Mouse (Mus musculus) MEL (cell line): ENCODE data around the gene Slc17a7. TPM values are rescaled to one million over a fixed set of nuclear protein-coding genes. Genes with fewer than 3 reads are reported as not detected.

ENCODE experiments used
- DNase-seq: peaks from one replicate; pipeline ENCODE4 v3.0.0; 2011; ENCODE audit warnings: low read depth, low spot score
- H3K27ac ChIP-seq: 2 replicates; pipeline ENCODE4 v1.5.1; 2012; ENCODE audit warnings: low read depth, mild to moderate bottlenecking, control low read depth, low read length, moderate library complexity; ENCODE audit not compliant: control insufficient read depth
- H3K27me3 ChIP-seq, 2 experiments: fragments of 150-350 bp in 1 of 2; sonication (generic) in 1 of 2; 2 replicates each; pipeline ENCODE4 v1.6.1; 2012; ENCODE audit warnings: low read length in 2 of 2, mild to moderate bottlenecking in 2 of 2, improper control_type of control experiment in 1 of 2, moderate library complexity in 1 of 2; ENCODE audit not compliant: insufficient read depth in 2 of 2, control insufficient read depth in 1 of 2
- H3K36me3 ChIP-seq, 2 experiments: 2 replicates each; pipeline ENCODE4 v1.6.1; 2012 to 2014; ENCODE audit warnings: low read length in 2 of 2, improper control_type of control experiment in 1 of 2, inconsistent platforms in 1 of 2, mild to moderate bottlenecking in 1 of 2; ENCODE audit not compliant: insufficient read depth in 2 of 2, control insufficient read depth in 1 of 2
- H3K4me1 ChIP-seq, 2 experiments: fragments of 150-350 bp in 1 of 2; sonication (generic) in 1 of 2; 2 replicates each; pipeline ENCODE4 v1.6.1; 2012; ENCODE audit warnings: low read length in 2 of 2, improper control_type of control experiment in 1 of 2, mild to moderate bottlenecking in 1 of 2; ENCODE audit not compliant: insufficient read depth in 2 of 2, control insufficient read depth in 1 of 2
- H3K4me3 ChIP-seq, 2 experiments: fragments of 150-350 bp in 1 of 2; sonication (generic) in 1 of 2; 2 replicates each; pipeline ENCODE4 v1.5.1; 2012; ENCODE audit warnings: low read depth in 2 of 2, low read length in 2 of 2, mild to moderate bottlenecking in 2 of 2, moderate library complexity in 2 of 2, control low read depth in 1 of 2, improper control_type of control experiment in 1 of 2; ENCODE audit not compliant: control insufficient read depth in 1 of 2, insufficient read depth in 1 of 2
- H3K79me2 ChIP-seq: 2 replicates; pipeline ENCODE4 v1.6.1; 2012; ENCODE audit warnings: mild to moderate bottlenecking, low read length, moderate library complexity; ENCODE audit not compliant: control insufficient read depth, poor library complexity, insufficient read depth
- H3K9ac ChIP-seq: 2 replicates; pipeline ENCODE4 v1.6.1; 2012; ENCODE audit warnings: low read depth, mild to moderate bottlenecking, control low read depth, low read length, moderate library complexity; ENCODE audit not compliant: control insufficient read depth, poor library complexity, severe bottlenecking
- H3K9me3 ChIP-seq: fragments of 150-350 bp; sonication (generic); replicated peaks from 2 replicates; pipeline ENCODE4 v1.6.1; 2012; ENCODE audit warnings: mild to moderate bottlenecking, low read length, improper control_type of control experiment, moderate library complexity; ENCODE audit not compliant: insufficient read depth
- CHD1 ChIP-seq: IDR thresholded peaks from 2 replicates; pipeline ENCODE4 v1.6.1; 2012; ENCODE audit warnings: low read depth, mild to moderate bottlenecking, inconsistent platforms, low read length, improper control_type of control experiment
- CHD2 ChIP-seq: IDR thresholded peaks from 2 replicates; pipeline ENCODE4 v1.6.1; 2011; ENCODE audit warnings: low read length, improper control_type of control experiment
- CTCF ChIP-seq, 3 experiments: IDR thresholded peaks in 2 of 3; conservative IDR thresholded peaks in 1 of 3; 2 replicates each; pipeline ENCODE4 v1.5.1; 2011 to 2012; ENCODE audit warnings: low read length in 3 of 3, low read depth in 2 of 3, mild to moderate bottlenecking in 2 of 3, improper control_type of control experiment in 1 of 3, inconsistent platforms in 1 of 3, mixed read lengths in 1 of 3, moderate library complexity in 1 of 3; ENCODE audit not compliant: control insufficient read depth in 1 of 3, insufficient read depth in 1 of 3, poor library complexity in 1 of 3, severe bottlenecking in 1 of 3
- E2F4 ChIP-seq: IDR thresholded peaks from 2 replicates; pipeline ENCODE4 v1.6.1; 2011; ENCODE audit warnings: low read depth, low read length, improper control_type of control experiment, borderline replicate concordance
- ELF1 ChIP-seq: IDR thresholded peaks from 2 replicates; pipeline ENCODE4 v1.6.1; 2014; ENCODE audit warnings: low read depth, mild to moderate bottlenecking, inconsistent platforms, low read length, improper control_type of control experiment, moderate library complexity
- ETS1 ChIP-seq: IDR thresholded peaks from 2 replicates; pipeline ENCODE4 v1.6.1; 2012; ENCODE audit warnings: low read depth, mild to moderate bottlenecking, inconsistent platforms, low read length, improper control_type of control experiment, moderate library complexity
- HCFC1 ChIP-seq: IDR thresholded peaks from 2 replicates; pipeline ENCODE4 v1.6.1; 2012; ENCODE audit warnings: low read depth, mild to moderate bottlenecking, inconsistent platforms, low read length, improper control_type of control experiment, moderate library complexity
- KAT2A ChIP-seq: conservative IDR thresholded peaks from 2 replicates; pipeline ENCODE4 v1.6.1; 2012; ENCODE audit warnings: low read depth, low read length, improper control_type of control experiment, inconsistent platforms
- MAZ ChIP-seq: IDR thresholded peaks from 2 replicates; pipeline ENCODE4 v1.6.1; 2012; ENCODE audit warnings: low read depth, mild to moderate bottlenecking, inconsistent platforms, low read length, improper control_type of control experiment
- MYB ChIP-seq: IDR thresholded peaks from 2 replicates; pipeline ENCODE4 v1.6.1; 2011; ENCODE audit warnings: mild to moderate bottlenecking, low read depth, low read length, improper control_type of control experiment
- NRF1 ChIP-seq: IDR thresholded peaks from 2 replicates; pipeline ENCODE4 v1.6.1; 2014; ENCODE audit warnings: low read depth, mild to moderate bottlenecking, inconsistent platforms, low read length, improper control_type of control experiment, moderate library complexity; ENCODE audit not compliant: poor library complexity, insufficient read depth, severe bottlenecking
- POLR2A ChIP-seq, 2 experiments: IDR thresholded peaks; 2 replicates each; pipeline ENCODE4 v1.6.1; 2011 to 2012; ENCODE audit warnings: low read length in 2 of 2, mild to moderate bottlenecking in 2 of 2, control low read depth in 1 of 2, improper control_type of control experiment in 1 of 2, low read depth in 1 of 2, moderate library complexity in 1 of 2; ENCODE audit not compliant: control insufficient read depth in 1 of 2, insufficient read depth in 1 of 2, poor library complexity in 1 of 2
- POLR2AphosphoS5 ChIP-seq: IDR thresholded peaks from 2 replicates; pipeline ENCODE4 v1.6.1; 2012; ENCODE audit warnings: low read depth, borderline replicate concordance, mild to moderate bottlenecking, inconsistent platforms, low read length, moderate library complexity, mixed read lengths
- RAD21 ChIP-seq: IDR thresholded peaks from 2 replicates; pipeline ENCODE4 v1.6.1; 2011; ENCODE audit warnings: mild to moderate bottlenecking, low read depth, low read length, improper control_type of control experiment
- RCOR1 ChIP-seq: IDR thresholded peaks from 2 replicates; pipeline ENCODE4 v1.6.1; 2012; ENCODE audit warnings: low read depth, mild to moderate bottlenecking, inconsistent platforms, low read length, improper control_type of control experiment
- SIN3A ChIP-seq: IDR thresholded peaks from 2 replicates; pipeline ENCODE4 v1.6.1; 2012; ENCODE audit warnings: low read length, improper control_type of control experiment, inconsistent platforms
- SMC3 ChIP-seq: IDR thresholded peaks from 2 replicates; pipeline ENCODE4 v1.6.1; 2011; ENCODE audit warnings: low read depth, low read length, improper control_type of control experiment
- TAL1 ChIP-seq: IDR thresholded peaks from 2 replicates; pipeline ENCODE4 v1.6.1; 2012; ENCODE audit warnings: mild to moderate bottlenecking, inconsistent platforms, low read length, moderate library complexity, mixed read lengths
- TBP ChIP-seq: IDR thresholded peaks from 2 replicates; pipeline ENCODE4 v1.8.0; 2011; ENCODE audit warnings: low read depth, low read length, improper control_type of control experiment
- UBTF ChIP-seq: IDR thresholded peaks from 2 replicates; pipeline ENCODE4 v1.6.1; 2012; ENCODE audit warnings: low read depth, mild to moderate bottlenecking, inconsistent platforms, low read length, improper control_type of control experiment, moderate library complexity, borderline replicate concordance; ENCODE audit not compliant: insufficient read depth
- USF2 ChIP-seq, 2 experiments: IDR thresholded peaks; 2 replicates each; pipeline ENCODE4 v1.6.1; 2011 to 2012; ENCODE audit warnings: improper control_type of control experiment in 2 of 2, low read length in 2 of 2, borderline replicate concordance in 1 of 2, inconsistent platforms in 1 of 2, low read depth in 1 of 2, mild to moderate bottlenecking in 1 of 2; ENCODE audit not compliant: insufficient read depth in 1 of 2
- ZC3H11A ChIP-seq: IDR thresholded peaks from 2 replicates; pipeline ENCODE4 v1.6.1; 2012; ENCODE audit warnings: low read depth, mild to moderate bottlenecking, inconsistent platforms, low read length, improper control_type of control experiment
- ZMIZ1 ChIP-seq: IDR thresholded peaks from 2 replicates; pipeline ENCODE4 v1.6.1; 2012; ENCODE audit warnings: low read depth, mild to moderate bottlenecking, inconsistent platforms, low read length, improper control_type of control experiment, moderate library complexity
- polyA plus RNA-seq, 2 experiments: library from polyadenylated mRNA; stranded (reverse) in 1 of 2; unstranded in 1 of 2; fragments of >175 nt in 1 of 2; fragments of >200 nt in 1 of 2; gene quantifications; 2 replicates each; pipeline versions ENCODE4 v1.2.1 to v1.2.4; 2012; ENCODE audit warnings: low replicate concordance in 2 of 2, low read depth in 1 of 2; ENCODE audit not compliant: insufficient read length in 2 of 2, insufficient read depth in 1 of 2, missing spikeins in 1 of 2
- total RNA-seq: library from RNA; depleted of rRNA; stranded (reverse); fragments of 300-350 nt; gene quantifications from 2 replicates; pipeline ENCODE4 v1.2.3, GENCODE M21; 2012

Slc17a7 gene
- total and polyA plus RNA-seq, 3 experiments = 0.23 to 1.0 TPM; not detected in 1

GRCm38 (mm10) chr7:45141319-45141718, 22.4 kb upstream of the Slc17a7 start:
- no peak overlapping the region for H3K9ac ChIP-seq
- TF ChIP-seq SMC3 (no peak), RAD21 (no peak), POLR2A (IDR thresholded peaks at IDR 0.05; ENCODE audit: control insufficient read depth in 1 of 2, insufficient read depth in 1 of 2, low read depth in 1 of 2, low read length in 2 of 2, poor library complexity in 1 of 2) (no peak), TAL1 (no peak), HCFC1 (no peak), SIN3A (no peak), ETS1 (no peak), CHD2 (no peak), USF2 (IDR thresholded peaks at IDR 0.05; ENCODE audit: borderline replicate concordance in 1 of 2, insufficient read depth in 1 of 2, low read depth in 1 of 2, low read length in 2 of 2) (no peak), ZC3H11A (no peak), CTCF (IDR thresholded peaks at IDR 0.05 in 2 of 3, conservative IDR thresholded peaks at IDR 0.05 in 1 of 3; ENCODE audit: control insufficient read depth in 1 of 3, insufficient read depth in 1 of 3, low read depth in 2 of 3, low read length in 3 of 3, poor library complexity in 1 of 3, severe bottlenecking in 1 of 3) (no peak), POLR2AphosphoS5 (no peak), MYB (no peak), ZMIZ1 (no peak), UBTF (no peak), TBP (no peak), ELF1 (no peak), RCOR1 (no peak), KAT2A (no peak), E2F4 (no peak)
- TF ChIP-seq, all 39 proteins: peak for 0
- no peak for DNase-seq
- Histone ChIP-seq H3K27ac (no peak overlapping the region), H3K4me1 (peaks cover 11 to 22% of the 10 kb centered on the region in 2 experiments), H3K9me3 (no peaks in the 10 kb centered on the region), H3K27me3 (no peaks in the 10 kb centered on the region), H3K4me3 (no peak overlapping the region), H3K36me3 (peaks cover 0 to 14% of the 10 kb centered on the region in 2 experiments; a peak in 2 of 4 replicates), H3K79me2 (no peaks in the 10 kb centered on the region; the same call in 1 of the 2 replicates)

GRCm38 (mm10) chr7:45141914-45142313, 21.8 kb upstream of the Slc17a7 start:
- peaks cover 0 to 11% of the 10 kb centered on the region in 2 experiments; a peak in 2 of 4 replicates for H3K36me3 ChIP-seq

More at GRCm38 (mm10) chr7:45141914-45142313, 21.8 kb upstream of the Slc17a7 start:
- DNase-seq = no peak
- Histone ChIP-seq H3K27ac (no peak overlapping the region), H3K79me2 (no peaks in the 10 kb centered on the region), H3K9me3 (no peaks in the 10 kb centered on the region), H3K27me3 (no peaks in the 10 kb centered on the region), H3K4me3 (no peak overlapping the region), H3K9ac (no peak overlapping the region), H3K4me1 (peaks cover 11 to 17% of the 10 kb centered on the region in 2 experiments)
- TF ChIP-seq RCOR1 (no peak), MAZ (no peak), ZMIZ1 (no peak), RAD21 (no peak), SMC3 (no peak), USF2 (IDR thresholded peaks at IDR 0.05; ENCODE audit: borderline replicate concordance in 1 of 2, insufficient read depth in 1 of 2, low read depth in 1 of 2, low read length in 2 of 2) (no peak), CHD1 (no peak), NRF1 (no peak), UBTF (no peak)
